Mouse (Mus musculus) stomach, postnatal 0 days (tissue): ENCODE measurements around the gene Cenpf.

ENCODE experiments used
- CTCF ChIP-seq: IDR thresholded peaks from 2 replicates; pipeline ENCODE4 v1.5.1; 2016; ENCODE audit warnings: antibody characterized with exemption, low read depth, mild to moderate bottlenecking, moderate library complexity
- EP300 ChIP-seq: optimal IDR thresholded peaks from 2 replicates; pipeline ENCODE3; 2016; ENCODE audit warnings: antibody characterized with exemption

- TF ChIP-seq CTCF, result no peak
- no peak for TF ChIP-seq EP300
These were observed 68.7 kb downstream of the Cenpf start for GRCm38 (mm10) chr1:189618970-189619740.
